Mouse (Mus musculus): ENCODE data around the gene Ptprj. TPM values are rescaled to one million over a fixed set of nuclear protein-coding genes. Genes with fewer than 3 reads are reported as not detected.

The Ptprj gene
- polyA plus RNA-seq, 1 experiment from 2014 or later: 7.9 TPM

- ATAC-seq (ENCODE audit: low FRiP score): no peak
- no peaks in the 10 kb centered on the region for H3K4me1 ChIP-seq (replicated peaks; ENCODE audit: control insufficient read depth, insufficient read depth, low read length)
Measured at GRCm38 (mm10) chr2:90613006-90613405, 32.6 kb upstream of the Ptprj start.

GRCm38 (mm10) chr2:90611959-90612571, 31.6 kb upstream of the Ptprj start:
- Histone ChIP-seq H3K27ac (no peak overlapping the region), H3K36me3 (replicated peaks; ENCODE audit: control insufficient read depth, insufficient read depth) (no peaks in the 10 kb centered on the region), H3K9me3 (ENCODE audit: control insufficient read depth, low read length) (no peaks in the 10 kb centered on the region), H3K4me1 (replicated peaks; ENCODE audit: control insufficient read depth, insufficient read depth, low read length) (no peaks in the 10 kb centered on the region), H3K27me3 (ENCODE audit: control insufficient read depth, insufficient read depth, low read length) (no peaks in the 10 kb centered on the region), H3K4me3 (replicated peaks; ENCODE audit: low read length) (no peak overlapping the region), H3K4me2 (replicated peaks) (no peak overlapping the region), H3K9ac (no peak overlapping the region)
- WGBS: 90% methylated on average over 10 of the region's 10 CpGs
- no peak for ATAC-seq (ENCODE audit: low FRiP score)
- no peak for DNase-seq (ENCODE audit: low spot score)

More at GRCm38 (mm10) chr2:90613006-90613405, 32.6 kb upstream of the Ptprj start:
- 89% methylated on average over 2 of the region's 2 CpGs for WGBS
- no peak for DNase-seq (ENCODE audit: low spot score)
- Histone ChIP-seq H3K27me3 (ENCODE audit: control insufficient read depth, insufficient read depth, low read length) (no peaks in the 10 kb centered on the region), H3K9me3 (ENCODE audit: control insufficient read depth, low read length) (no peaks in the 10 kb centered on the region), H3K4me3 (replicated peaks; ENCODE audit: low read length) (no peak overlapping the region), H3K9ac (no peak overlapping the region), H3K27ac (no peak overlapping the region), H3K36me3 (replicated peaks; ENCODE audit: control insufficient read depth, insufficient read depth) (no peaks in the 10 kb centered on the region), H3K4me2 (replicated peaks) (no peak overlapping the region)

GRCm38 (mm10) chr2:90601056-90601455, 20.6 kb upstream of the Ptprj start:
- no peak overlapping the region for H3K27ac ChIP-seq
- no peak overlapping the region for H3K4me3 ChIP-seq (replicated peaks; ENCODE audit: low read length)
- H3K27me3 ChIP-seq (ENCODE audit: control insufficient read depth, insufficient read depth, low read length): no peaks in the 10 kb centered on the region
- no peak overlapping the region for H3K9ac ChIP-seq
- H3K4me2 ChIP-seq (replicated peaks): no peak overlapping the region
- no peaks in the 10 kb centered on the region for H3K9me3 ChIP-seq (ENCODE audit: control insufficient read depth, low read length)
- DNase-seq (ENCODE audit: low spot score) (no peak), ATAC-seq (ENCODE audit: low FRiP score) (no peak)
- WGBS: 98% methylated on average over 3 of the region's 3 CpGs
- no peaks in the 10 kb centered on the region for H3K4me1 ChIP-seq (replicated peaks; ENCODE audit: control insufficient read depth, insufficient read depth, low read length)
- H3K36me3 ChIP-seq (replicated peaks; ENCODE audit: control insufficient read depth, insufficient read depth): no peaks in the 10 kb centered on the region

DNA sequence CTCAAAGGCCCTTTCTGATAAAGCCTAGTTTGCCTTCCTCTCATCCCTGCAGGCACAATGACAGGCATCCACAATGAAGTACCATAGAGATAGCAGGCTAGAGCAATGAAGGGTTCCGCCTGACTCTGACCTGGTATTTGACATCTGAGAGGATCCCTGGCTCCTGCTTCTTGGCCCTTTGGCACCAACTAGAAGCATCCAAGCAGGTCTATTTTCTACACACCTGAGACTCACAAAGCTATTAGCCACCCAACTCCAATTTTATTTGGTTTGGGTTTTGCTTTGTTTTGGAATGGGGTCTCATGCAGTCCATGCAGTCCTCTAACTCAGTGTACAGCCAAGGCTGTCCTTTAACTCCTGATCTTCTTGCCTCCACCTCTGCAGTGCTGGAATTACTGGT, 7.7 kb upstream of the Ptprj start:
- no peak for DNase-seq (ENCODE audit: low spot score)
- no peak for ATAC-seq (ENCODE audit: low FRiP score)
- Histone ChIP-seq H3K36me3 (replicated peaks; ENCODE audit: control insufficient read depth, insufficient read depth) (no peaks in the 10 kb centered on the region), H3K4me3 (replicated peaks; ENCODE audit: low read length) (no peak overlapping the region), H3K9ac (no peak overlapping the region), H3K27ac (no peak overlapping the region), H3K4me1 (replicated peaks; ENCODE audit: control insufficient read depth, insufficient read depth, low read length) (no peaks in the 10 kb centered on the region), H3K9me3 (ENCODE audit: control insufficient read depth, low read length) (peaks cover 4% of the 10 kb centered on the region), H3K4me2 (replicated peaks) (no peak overlapping the region), H3K27me3 (ENCODE audit: control insufficient read depth, insufficient read depth, low read length) (no peaks in the 10 kb centered on the region)
- WGBS: 85% methylated on average over 1 of the region's 1 CpGs

DNA sequence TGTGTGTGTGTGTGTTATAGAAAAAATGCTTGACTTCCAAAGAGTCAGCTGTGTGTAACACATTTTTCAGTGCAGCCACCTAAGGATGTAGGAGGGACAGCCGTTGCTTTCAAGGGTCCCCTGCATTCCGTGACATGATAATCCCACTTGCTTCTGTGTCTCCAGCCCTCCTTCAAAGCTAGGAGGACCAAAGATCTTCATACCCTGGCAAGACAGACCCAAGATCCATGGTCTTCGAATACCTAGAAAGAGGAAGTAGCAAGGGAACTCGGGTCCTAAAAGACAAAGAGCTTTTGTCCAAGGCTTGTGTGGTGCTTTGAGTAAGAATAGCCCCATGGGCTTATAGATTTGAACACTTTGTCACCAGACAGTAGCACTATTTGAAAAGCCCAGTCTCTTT, 4.1 kb upstream of the Ptprj start:
- H3K4me3 ChIP-seq (replicated peaks; ENCODE audit: low read length): no peak overlapping the region
- WGBS: 58% methylated on average over 4 of the region's 4 CpGs
- H3K9me3 ChIP-seq (ENCODE audit: control insufficient read depth, low read length): no peaks in the 10 kb centered on the region
- no peak overlapping the region for H3K4me2 ChIP-seq (replicated peaks)
- H3K4me1 ChIP-seq (replicated peaks; ENCODE audit: control insufficient read depth, insufficient read depth, low read length): peaks cover 5% of the 10 kb centered on the region; the same call in 1 of the 2 replicates
- H3K27me3 ChIP-seq (ENCODE audit: control insufficient read depth, insufficient read depth, low read length): no peaks in the 10 kb centered on the region
- no peaks in the 10 kb centered on the region for H3K36me3 ChIP-seq (replicated peaks; ENCODE audit: control insufficient read depth, insufficient read depth)
- DNase-seq (ENCODE audit: low spot score) (no peak), ATAC-seq (ENCODE audit: low FRiP score) (no peak)
- no peak overlapping the region for H3K27ac ChIP-seq
- H3K9ac ChIP-seq: no peak overlapping the region

DNA sequence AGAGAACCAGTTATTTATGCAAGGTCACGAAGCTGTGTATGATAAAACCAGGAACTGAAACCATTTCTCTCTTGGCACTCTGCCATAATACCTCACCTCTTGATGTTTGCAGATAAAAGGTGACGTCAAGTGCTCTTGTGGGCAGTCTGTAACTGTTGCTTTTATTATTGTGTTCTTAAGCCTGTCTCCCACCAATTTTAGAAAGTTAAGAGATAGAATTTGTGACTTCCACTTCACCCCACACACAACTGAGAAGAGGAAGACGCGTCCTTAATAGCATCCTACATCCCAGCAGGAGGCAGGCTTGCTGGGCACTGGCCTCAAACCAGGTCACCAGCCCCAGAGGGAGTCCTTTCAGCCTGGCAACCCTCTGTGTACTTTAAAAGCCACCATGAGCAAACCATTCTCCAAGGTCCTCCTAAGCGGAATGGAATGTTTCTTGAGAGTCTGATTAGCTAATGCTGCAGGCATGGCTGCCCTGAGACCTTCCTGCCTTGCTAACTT, 3.2 kb upstream of the Ptprj start:
- no peaks in the 10 kb centered on the region for H3K36me3 ChIP-seq (replicated peaks; ENCODE audit: control insufficient read depth, insufficient read depth)
- no peaks in the 10 kb centered on the region for H3K27me3 ChIP-seq (ENCODE audit: control insufficient read depth, insufficient read depth, low read length)
- H3K9me3 ChIP-seq (ENCODE audit: control insufficient read depth, low read length): no peaks in the 10 kb centered on the region
- WGBS: 28% methylated on average over 5 of the region's 5 CpGs
- H3K4me2 ChIP-seq (replicated peaks): no peak overlapping the region
- H3K27ac ChIP-seq: no peak overlapping the region
- DNase-seq (ENCODE audit: low spot score) (no peak), ATAC-seq (ENCODE audit: low FRiP score) (no peak)
- peaks cover 9% of the 10 kb centered on the region for H3K4me1 ChIP-seq (replicated peaks; ENCODE audit: control insufficient read depth, insufficient read depth, low read length)
- H3K4me3 ChIP-seq (replicated peaks; ENCODE audit: low read length): no peak overlapping the region
- no peak overlapping the region for H3K9ac ChIP-seq

DNA sequence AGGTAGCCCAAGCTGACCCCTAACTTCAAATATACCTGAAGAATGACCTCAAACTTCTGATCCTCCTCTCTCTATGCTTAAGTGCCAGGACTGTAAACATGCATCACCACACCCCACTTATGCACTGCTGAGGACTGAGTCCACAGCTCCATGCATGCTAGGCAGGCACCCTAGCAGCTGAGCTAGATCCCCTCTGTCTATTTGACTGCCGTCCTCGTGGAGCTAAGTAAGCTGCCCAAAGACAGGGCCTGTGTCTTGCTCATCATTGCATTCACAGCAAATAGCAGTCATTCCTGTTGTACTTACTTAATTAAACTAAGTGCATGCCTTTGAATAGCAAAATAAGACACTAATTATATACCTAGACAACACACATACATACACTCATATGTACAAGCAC, 2.4 kb upstream of the Ptprj start:
- Histone ChIP-seq H3K36me3 (replicated peaks; ENCODE audit: control insufficient read depth, insufficient read depth) (no peaks in the 10 kb centered on the region), H3K4me2 (replicated peaks) (no peak overlapping the region), H3K9me3 (ENCODE audit: control insufficient read depth, low read length) (no peaks in the 10 kb centered on the region), H3K9ac (no peak overlapping the region), H3K27me3 (ENCODE audit: control insufficient read depth, insufficient read depth, low read length) (no peaks in the 10 kb centered on the region), H3K27ac (no peak overlapping the region), H3K4me1 (replicated peaks; ENCODE audit: control insufficient read depth, insufficient read depth, low read length) (peaks cover 15% of the 10 kb centered on the region), H3K4me3 (replicated peaks; ENCODE audit: low read length) (no peak overlapping the region)
- DNase-seq (ENCODE audit: low spot score) (no peak), ATAC-seq (ENCODE audit: low FRiP score) (no peak)
- 73% methylated on average over 2 of the region's 2 CpGs for WGBS

- Histone ChIP-seq H3K27me3 (ENCODE audit: control insufficient read depth, insufficient read depth, low read length) (no peaks in the 10 kb centered on the region), H3K4me2 (replicated peaks) (no peak overlapping the region), H3K9ac (no peak overlapping the region), H3K9me3 (ENCODE audit: control insufficient read depth, low read length) (no peaks in the 10 kb centered on the region), H3K27ac (no peak overlapping the region), H3K36me3 (replicated peaks; ENCODE audit: control insufficient read depth, insufficient read depth) (no peaks in the 10 kb centered on the region), H3K4me1 (replicated peaks; ENCODE audit: control insufficient read depth, insufficient read depth, low read length) (peaks cover 15% of the 10 kb centered on the region), H3K4me3 (replicated peaks; ENCODE audit: low read length) (no peak overlapping the region)
- DNase-seq (ENCODE audit: low spot score) (no peak), ATAC-seq (ENCODE audit: low FRiP score) (no peak)
- 81% methylated on average over 4 of the region's 4 CpGs for WGBS
Measured at GRCm38 (mm10) chr2:90582311-90582710, 1.9 kb upstream of the Ptprj start.

DNA sequence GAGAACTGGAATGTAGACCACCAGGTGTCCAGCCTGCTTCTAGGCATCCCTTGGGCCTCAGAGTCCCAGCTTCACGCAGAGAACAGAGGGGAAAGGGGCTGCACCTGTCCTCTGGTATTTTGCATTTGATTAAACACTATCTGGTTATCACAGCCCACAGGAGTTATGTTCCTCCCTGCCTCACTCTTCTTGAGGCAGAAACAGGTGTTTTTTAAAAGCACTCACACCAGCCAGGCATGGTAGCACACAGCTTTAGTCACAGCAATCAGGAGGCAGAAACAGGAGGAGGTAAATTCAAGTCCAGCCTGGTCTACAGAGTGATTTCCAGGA, 1.3 kb upstream of the Ptprj start:
- WGBS: 38% methylated on average over 1 of the region's 1 CpGs

More for the DNA sequence above, 1.3 kb upstream of the Ptprj start:
- no peak for ATAC-seq (ENCODE audit: low FRiP score)
- Histone ChIP-seq H3K36me3 (replicated peaks; ENCODE audit: control insufficient read depth, insufficient read depth) (no peaks in the 10 kb centered on the region), H3K4me3 (replicated peaks; ENCODE audit: low read length) (no peak overlapping the region), H3K9me3 (ENCODE audit: control insufficient read depth, low read length) (no peaks in the 10 kb centered on the region), H3K27me3 (ENCODE audit: control insufficient read depth, insufficient read depth, low read length) (no peaks in the 10 kb centered on the region), H3K4me1 (replicated peaks; ENCODE audit: control insufficient read depth, insufficient read depth, low read length) (peaks cover 15% of the 10 kb centered on the region), H3K27ac (no peak overlapping the region), H3K4me2 (replicated peaks) (no peak overlapping the region), H3K9ac (no peak overlapping the region)
- DNase-seq (ENCODE audit: low spot score): no peak

Data from hindbrain, embryonic 14.5 days (tissue).